Mouse (Mus musculus) adrenal gland, adult 18-20 months (tissue): Measurements from ENCODE around the gene Krtap13-1. TPM values are rescaled to one million over a fixed set of nuclear protein-coding genes. Genes with fewer than 3 reads are reported as not detected.

Experiments used
- total RNA-seq, 2 experiments: library from RNA; stranded (reverse); gene quantifications; 1 replicate in 1 of 2; 2 replicates in 1 of 2; pipeline ENCODE4 v1.2.3; 2021

Gene Krtap13-1
- total RNA-seq, 2 experiments from 2014 or later = not detected

Other genes starting within 250 kb of the Krtap13-1 start
- gene Cldn17, start 221.9 kb upstream of the Krtap13-1 start, total RNA-seq = not detected
- gene Cldn8, start 165.7 kb upstream of the Krtap13-1 start, total RNA-seq = not detected
- gene Krtap24-1, start 116.6 kb upstream of the Krtap13-1 start, total RNA-seq = not detected
- not detected for gene 2310079G19Rik, start 101.2 kb upstream of the Krtap13-1 start, total RNA-seq
- not detected for gene Krtap26-1, start 81.1 kb upstream of the Krtap13-1 start, total RNA-seq
- gene Krtap27-1, start 57.2 kb upstream of the Krtap13-1 start, total RNA-seq = not detected
- not detected for gene 2310061N02Rik, start 20.9 kb upstream of the Krtap13-1 start, total RNA-seq
- not detected for gene Krtap13, start 22.8 kb downstream of the Krtap13-1 start, total RNA-seq
- gene 2310034C09Rik, start 30.0 kb downstream of the Krtap13-1 start, total RNA-seq = not detected
- not detected for gene 2310057N15Rik, start 45.3 kb downstream of the Krtap13-1 start, total RNA-seq
- not detected for gene Gm5965, start 49.0 kb downstream of the Krtap13-1 start, total RNA-seq
- gene Gm20741, start 83.4 kb downstream of the Krtap13-1 start, total RNA-seq = not detected
- not detected for gene Krtap15, start 91.4 kb downstream of the Krtap13-1 start, total RNA-seq
- gene Krtap14, start 97.3 kb downstream of the Krtap13-1 start, total RNA-seq = not detected
- gene Krtap19-1, start 140.5 kb downstream of the Krtap13-1 start, total RNA-seq = not detected
- not detected for gene Krtap19-2, start 145.4 kb downstream of the Krtap13-1 start, total RNA-seq
- not detected for gene Krtap19-3, start 149.2 kb downstream of the Krtap13-1 start, total RNA-seq
- gene Krtap19-4, start 156.2 kb downstream of the Krtap13-1 start, total RNA-seq = not detected
- not detected for gene Krtap19-5, start 167.6 kb downstream of the Krtap13-1 start, total RNA-seq
- gene Krtap19-9b, start 203.4 kb downstream of the Krtap13-1 start, total RNA-seq = not detected
- not detected for gene Krtap16-3, start 234.0 kb downstream of the Krtap13-1 start, total RNA-seq